Mouse (Mus musculus): ENCODE results near the gene Tmtc3.

DNA sequence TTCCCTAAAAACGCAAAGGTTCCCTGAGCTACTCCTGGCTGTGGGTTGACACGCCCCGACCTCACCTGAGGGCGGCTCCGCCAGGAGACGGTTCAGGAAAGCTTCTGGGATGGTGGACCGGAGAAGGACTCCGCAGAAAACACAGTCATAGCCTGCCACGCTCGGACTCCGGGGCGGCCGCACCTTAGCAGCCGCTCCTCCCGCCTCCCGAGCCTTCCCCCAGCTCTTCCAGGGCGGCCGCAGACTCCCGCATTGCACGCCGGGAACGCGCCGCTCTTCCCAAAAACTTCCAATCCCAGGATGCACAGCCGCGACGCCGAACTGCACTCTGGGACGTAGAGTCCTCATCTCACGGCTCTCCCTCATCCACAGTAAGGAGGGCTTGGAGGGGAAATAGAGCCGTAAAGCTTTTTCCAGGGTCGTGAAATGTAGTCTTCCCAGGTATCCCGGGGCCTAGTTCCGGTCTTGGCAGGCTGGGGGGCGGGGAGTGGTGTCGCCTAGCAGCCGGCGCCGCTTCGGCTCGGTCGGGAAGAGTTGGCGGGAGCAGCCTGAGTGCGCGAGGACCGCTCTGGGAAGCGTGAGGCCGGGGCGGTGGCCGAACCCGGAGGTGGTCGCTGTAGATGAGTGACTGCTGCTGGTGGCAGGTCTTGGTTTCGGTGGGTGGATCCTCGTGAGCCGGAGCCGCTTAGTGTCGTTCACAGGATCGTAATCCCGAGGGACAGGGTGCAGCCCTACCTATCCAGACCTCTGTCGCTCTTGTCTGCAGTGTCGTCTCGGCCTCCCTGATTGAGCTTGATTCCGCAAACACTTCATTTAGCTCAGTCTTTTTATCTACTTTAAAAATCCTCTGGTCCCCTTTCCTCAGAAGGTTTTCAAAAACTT, at the start of gene Tmtc3, which contains the start of gene Cep290:
- TF ChIP-seq CTCF (IDR thresholded peaks at IDR 0.05; ENCODE audit: control insufficient read depth, insufficient read depth, low read length) (no peak), POLR2A (IDR thresholded peaks at IDR 0.05; ENCODE audit: borderline replicate concordance, control insufficient read depth, low read depth, low read length) (no peak; the same call in 1 of the 2 replicates)
